Mouse (Mus musculus): ENCODE results near the gene Kcnip1. TPM values are rescaled to one million over a fixed set of nuclear protein-coding genes. Genes with fewer than 3 reads are reported as not detected.

Gene Kcnip1
- polyA plus RNA-seq, 1 experiment, result 32.2 TPM

GRCm38 (mm10) chr11:33829774-33830173 lies 163.2 kb downstream of the Kcnip1 start:
- H3K27ac ChIP-seq (ENCODE audit: insufficient read depth, low read length), result no peak overlapping the region
- no peak for TF ChIP-seq CTCF (IDR thresholded peaks at IDR 0.05; ENCODE audit: extremely low read depth, insufficient read depth, low read length)
- H3K4me3 ChIP-seq (ENCODE audit: insufficient read depth, low read length), result no peak overlapping the region
- H3K4me1 ChIP-seq (ENCODE audit: control insufficient read depth, insufficient read depth, low read length), result no peaks in the 10 kb centered on the region

- no peak overlapping the region for H3K4me3 ChIP-seq (ENCODE audit: insufficient read depth, low read length)
- H3K27ac ChIP-seq (ENCODE audit: insufficient read depth, low read length), result no peak overlapping the region
- TF ChIP-seq CTCF (IDR thresholded peaks at IDR 0.05; ENCODE audit: extremely low read depth, insufficient read depth, low read length), result no peak
- no peaks in the 10 kb centered on the region for H3K4me1 ChIP-seq (ENCODE audit: control insufficient read depth, insufficient read depth, low read length)
Observed at GRCm38 (mm10) chr11:33827829-33828206, 165.1 kb downstream of the Kcnip1 start.

DNA sequence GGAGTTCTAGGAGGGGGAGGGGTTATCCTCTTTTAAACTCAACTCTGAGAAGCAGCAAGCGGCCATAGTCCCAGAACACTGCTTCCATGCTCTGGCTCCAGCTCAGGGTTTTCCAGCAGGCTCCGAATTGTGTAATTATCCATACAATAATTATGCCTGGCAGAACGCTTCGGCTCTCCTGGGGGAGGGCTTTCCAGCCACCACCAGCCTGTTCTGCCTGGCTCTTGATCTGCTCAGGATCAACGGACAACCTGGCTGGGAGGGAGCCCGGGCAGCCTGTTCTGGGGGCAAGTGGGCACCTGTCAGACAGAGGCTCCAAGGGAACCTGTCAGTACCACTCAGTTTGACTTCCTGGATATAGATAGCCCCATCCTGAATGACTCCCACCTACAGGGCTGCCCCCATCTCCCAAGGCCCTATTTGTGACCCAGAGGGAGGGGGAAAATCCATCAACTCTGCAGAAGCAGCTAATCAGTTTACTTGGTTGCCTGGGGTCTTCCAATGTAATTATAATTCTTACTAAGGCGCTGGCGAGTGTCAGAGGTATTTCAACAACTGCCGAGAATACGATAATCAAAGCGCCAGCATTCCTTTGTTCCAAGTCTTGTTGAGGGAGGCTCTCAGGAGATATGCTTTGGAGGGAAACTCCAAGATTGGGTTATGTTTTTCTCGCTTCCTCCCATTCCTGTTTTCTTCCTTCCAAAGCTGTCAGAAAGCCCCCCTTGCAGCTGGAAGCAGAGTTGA lies 165.7 kb downstream of the Kcnip1 start:
- Histone ChIP-seq H3K4me1 (ENCODE audit: control insufficient read depth, insufficient read depth, low read length) (no peaks in the 10 kb centered on the region), H3K27ac (ENCODE audit: insufficient read depth, low read length) (no peak overlapping the region), H3K4me3 (ENCODE audit: insufficient read depth, low read length) (no peak overlapping the region)
- TF ChIP-seq CTCF (IDR thresholded peaks at IDR 0.05; ENCODE audit: extremely low read depth, insufficient read depth, low read length) (no peak), POLR2A (IDR thresholded peaks at IDR 0.05; ENCODE audit: extremely low read depth, insufficient read depth, low read length) (no peak)

DNA sequence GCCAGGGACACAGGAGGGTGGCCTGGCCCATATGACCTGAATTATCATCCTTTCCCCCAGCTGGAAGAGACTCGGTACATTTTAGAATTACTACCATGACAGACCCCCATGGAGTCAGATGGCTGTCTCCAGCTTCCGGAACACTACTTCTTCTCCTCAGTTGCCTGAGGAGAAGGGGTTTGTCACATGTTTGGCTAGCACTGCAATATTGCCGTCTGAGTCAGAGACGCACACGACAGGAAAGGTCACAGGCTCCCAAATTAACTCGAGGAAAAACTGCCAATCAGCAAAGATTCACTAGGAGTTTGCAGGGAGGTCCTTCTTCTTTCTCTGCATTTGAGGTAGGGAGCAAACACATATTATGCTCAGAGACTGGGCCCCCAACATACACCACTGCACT lies 168.2 kb downstream of the Kcnip1 start:
- Histone ChIP-seq H3K4me1 (ENCODE audit: control insufficient read depth, insufficient read depth, low read length) (no peaks in the 10 kb centered on the region), H3K4me3 (ENCODE audit: insufficient read depth, low read length) (no peak overlapping the region), H3K27ac (ENCODE audit: insufficient read depth, low read length) (no peak overlapping the region)
- no peak for TF ChIP-seq CTCF (IDR thresholded peaks at IDR 0.05; ENCODE audit: extremely low read depth, insufficient read depth, low read length)
- no peak for TF ChIP-seq POLR2A (IDR thresholded peaks at IDR 0.05; ENCODE audit: extremely low read depth, insufficient read depth, low read length)

DNA sequence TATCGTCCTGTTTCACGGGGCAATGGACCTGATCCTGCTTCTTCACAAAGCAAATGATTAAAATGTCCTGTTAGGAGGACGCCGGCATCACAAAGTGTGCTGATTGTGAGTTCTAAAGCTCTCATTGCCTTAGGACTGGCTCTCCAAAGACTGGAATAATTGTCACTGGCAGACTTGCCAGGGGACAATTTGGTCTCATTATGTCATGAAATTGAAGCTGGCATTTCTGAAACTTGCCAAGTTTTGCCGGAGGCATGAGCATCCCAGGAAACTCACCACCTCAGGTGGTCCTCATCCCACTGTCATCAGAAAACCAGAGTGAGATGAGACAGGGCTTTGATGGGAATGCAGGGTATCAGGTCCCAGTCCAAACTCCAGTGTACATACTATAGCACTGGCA lies 171.6 kb downstream of the Kcnip1 start:
- Histone ChIP-seq H3K27ac (ENCODE audit: insufficient read depth, low read length) (no peak overlapping the region), H3K4me1 (ENCODE audit: control insufficient read depth, insufficient read depth, low read length) (no peaks in the 10 kb centered on the region), H3K4me3 (ENCODE audit: insufficient read depth, low read length) (no peak overlapping the region)
- TF ChIP-seq CTCF (IDR thresholded peaks at IDR 0.05; ENCODE audit: extremely low read depth, insufficient read depth, low read length) (no peak), POLR2A (IDR thresholded peaks at IDR 0.05; ENCODE audit: extremely low read depth, insufficient read depth, low read length) (no peak)

- Histone ChIP-seq H3K4me1 (ENCODE audit: control insufficient read depth, insufficient read depth, low read length) (no peaks in the 10 kb centered on the region), H3K27ac (ENCODE audit: insufficient read depth, low read length) (no peak overlapping the region), H3K4me3 (ENCODE audit: insufficient read depth, low read length) (no peak overlapping the region)
- TF ChIP-seq POLR2A (IDR thresholded peaks at IDR 0.05; ENCODE audit: extremely low read depth, insufficient read depth, low read length) (no peak), CTCF (IDR thresholded peaks at IDR 0.05; ENCODE audit: extremely low read depth, insufficient read depth, low read length) (no peak)
Observed at GRCm38 (mm10) chr11:33820876-33821275, 172.1 kb downstream of the Kcnip1 start.

DNA sequence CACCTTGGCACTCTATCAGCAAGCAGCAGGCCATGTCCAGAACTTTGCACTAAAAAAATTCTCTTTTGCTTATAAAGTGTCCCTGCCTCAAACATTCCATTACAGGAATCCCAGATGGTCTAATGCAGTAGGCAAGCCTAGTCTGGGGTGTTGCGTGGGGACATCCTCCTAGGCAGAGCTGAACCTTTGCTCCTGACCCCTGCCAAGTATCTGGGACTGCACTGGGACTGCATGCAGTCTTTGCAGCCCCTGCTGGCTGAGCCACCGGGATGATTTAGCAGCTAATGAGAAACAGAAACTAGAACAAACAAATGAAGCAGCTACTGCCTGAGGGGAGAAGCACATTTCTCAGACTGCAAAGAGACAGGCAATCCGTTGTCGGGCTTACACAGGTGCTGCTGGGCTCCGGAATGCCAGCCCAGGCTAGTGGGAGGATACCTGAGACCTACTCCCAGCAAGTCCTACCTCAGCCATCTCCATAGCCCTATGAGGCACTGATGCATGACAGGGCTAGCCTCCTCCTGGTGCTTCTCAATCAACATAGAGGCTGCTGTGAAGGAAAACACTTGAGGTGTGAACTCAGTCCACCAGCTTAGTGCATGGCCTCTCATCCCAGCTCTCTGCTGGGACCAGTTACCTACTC lies 174.0 kb downstream of the Kcnip1 start:
- no peak overlapping the region for H3K4me3 ChIP-seq (ENCODE audit: insufficient read depth, low read length)
- no peaks in the 10 kb centered on the region for H3K4me1 ChIP-seq (ENCODE audit: control insufficient read depth, insufficient read depth, low read length)
- no peak overlapping the region for H3K27ac ChIP-seq (ENCODE audit: insufficient read depth, low read length)
- TF ChIP-seq CTCF (IDR thresholded peaks at IDR 0.05; ENCODE audit: extremely low read depth, insufficient read depth, low read length), result no peak
- TF ChIP-seq POLR2A (IDR thresholded peaks at IDR 0.05; ENCODE audit: extremely low read depth, insufficient read depth, low read length), result no peak

DNA sequence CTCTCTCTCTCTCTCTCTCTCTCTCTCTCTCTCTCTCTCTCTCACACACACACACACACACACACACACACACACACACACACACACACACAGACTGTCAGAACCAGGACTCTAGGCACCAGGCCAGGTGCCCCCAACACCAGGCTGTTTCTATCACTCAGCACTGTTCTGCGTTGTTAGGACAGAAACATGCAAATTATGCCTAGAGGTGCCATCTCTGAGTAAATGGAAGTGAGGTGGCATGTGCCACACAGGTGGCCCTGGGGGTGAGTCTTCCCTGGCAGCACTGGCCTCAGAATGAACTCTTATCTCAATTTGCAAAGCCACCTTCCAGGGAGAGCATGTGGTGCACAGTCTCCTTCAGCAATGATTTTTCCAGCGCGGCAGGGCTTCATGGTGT lies 176.9 kb downstream of the Kcnip1 start:
- Histone ChIP-seq H3K4me3 (ENCODE audit: insufficient read depth, low read length) (no peak overlapping the region), H3K27ac (ENCODE audit: insufficient read depth, low read length) (no peak overlapping the region), H3K4me1 (ENCODE audit: control insufficient read depth, insufficient read depth, low read length) (no peaks in the 10 kb centered on the region)
- no peak for TF ChIP-seq CTCF (IDR thresholded peaks at IDR 0.05; ENCODE audit: extremely low read depth, insufficient read depth, low read length)
- TF ChIP-seq POLR2A (IDR thresholded peaks at IDR 0.05; ENCODE audit: extremely low read depth, insufficient read depth, low read length), result no peak

- TF ChIP-seq CTCF (IDR thresholded peaks at IDR 0.05; ENCODE audit: extremely low read depth, insufficient read depth, low read length), result no peak
- no peak for TF ChIP-seq POLR2A (IDR thresholded peaks at IDR 0.05; ENCODE audit: extremely low read depth, insufficient read depth, low read length)
- Histone ChIP-seq H3K27ac (ENCODE audit: insufficient read depth, low read length) (no peak overlapping the region), H3K4me1 (ENCODE audit: control insufficient read depth, insufficient read depth, low read length) (no peaks in the 10 kb centered on the region), H3K4me3 (ENCODE audit: insufficient read depth, low read length) (no peak overlapping the region)
Observed at GRCm38 (mm10) chr11:33810105-33810504, 182.8 kb downstream of the Kcnip1 start.

- H3K27ac ChIP-seq (ENCODE audit: insufficient read depth, low read length), result no peak overlapping the region
- H3K4me3 ChIP-seq (ENCODE audit: insufficient read depth, low read length), result no peak overlapping the region
- TF ChIP-seq CTCF (IDR thresholded peaks at IDR 0.05; ENCODE audit: extremely low read depth, insufficient read depth, low read length) (no peak), POLR2A (IDR thresholded peaks at IDR 0.05; ENCODE audit: extremely low read depth, insufficient read depth, low read length) (no peak)
- H3K4me1 ChIP-seq (ENCODE audit: control insufficient read depth, insufficient read depth, low read length), result no peaks in the 10 kb centered on the region
Observed at GRCm38 (mm10) chr11:33803093-33803492, 189.9 kb downstream of the Kcnip1 start.
